ENCODE assay signal across 9 mouse cellular contexts in genomic region chr2:60441875-60442274, GRCm38 (mm10). TPM values are rescaled to one million over a fixed set of nuclear protein-coding genes. Genes with fewer than 3 reads are reported as not detected.
DNase-seq lines count a peak whose midpoint lies in the region; ATAC-seq lines count a peak whose summit lies in the region.
"Had no signal": no experiment of that assay in that cellular context is flagged by ENCODE, and none has a peak within 500 bp of the region (broad histone marks: within the 10 kb centered on the region; RNA-seq: fewer than 3 reads in every experiment).

No protein-coding gene starts in this region.

- H3K9me3 ChIP-seq in hindbrain, embryonic 16.5 days (ENCODE audit: control insufficient read depth, low read length), result no peaks in the 10 kb centered on the region
- H3K9me3 ChIP-seq in hindbrain, embryonic 13.5 days, result no peaks in the 10 kb centered on the region
- no peaks in the 10 kb centered on the region for H3K9me3 ChIP-seq in kidney, embryonic 15.5 days (replicated peaks)

- no peaks in the 10 kb centered on the region for H3K36me3 ChIP-seq in hindbrain, embryonic 16.5 days (ENCODE audit: control insufficient read depth, insufficient read depth, low read length)
- H3K36me3 ChIP-seq in hindbrain, embryonic 13.5 days, result no peaks in the 10 kb centered on the region
- no peaks in the 10 kb centered on the region for H3K36me3 ChIP-seq in kidney, embryonic 15.5 days

- no peaks in the 10 kb centered on the region for H3K27me3 ChIP-seq in hindbrain, embryonic 16.5 days (replicated peaks; ENCODE audit: control insufficient read depth, insufficient read depth, low read length)
- no peaks in the 10 kb centered on the region for H3K27me3 ChIP-seq in hindbrain, embryonic 13.5 days
- no peaks in the 10 kb centered on the region for H3K27me3 ChIP-seq in kidney, embryonic 15.5 days

- H3K4me3 ChIP-seq in hindbrain, embryonic 16.5 days (ENCODE audit: low read length), result no peak overlapping the region
- no peak overlapping the region for H3K4me3 ChIP-seq in hindbrain, embryonic 13.5 days
- H3K4me3 ChIP-seq in kidney, embryonic 15.5 days (replicated peaks), result no peak overlapping the region

- no peaks in the 10 kb centered on the region for H3K4me1 ChIP-seq in hindbrain, embryonic 16.5 days (ENCODE audit: control insufficient read depth, insufficient read depth, low read depth, low read length)
- 0 out of 2 replicates have a peak, but pooled peaks cover 3% of the 10 kb centered on the region for H3K4me1 ChIP-seq in hindbrain, embryonic 13.5 days (replicated peaks)
- H3K4me1 ChIP-seq in kidney, embryonic 15.5 days, result peaks cover 10% of the 10 kb centered on the region

- H3K27ac ChIP-seq in hindbrain, embryonic 16.5 days (ENCODE audit: low read depth, low read length), result no peak overlapping the region
- H3K27ac ChIP-seq in hindbrain, embryonic 13.5 days, result no peak overlapping the region
- no peak overlapping the region for H3K27ac ChIP-seq in kidney, embryonic 15.5 days

- no peak overlapping the region for H3K9ac ChIP-seq in hindbrain, embryonic 16.5 days (ENCODE audit: low read depth, low read length)
- no peak overlapping the region for H3K9ac ChIP-seq in hindbrain, embryonic 13.5 days
- H3K9ac ChIP-seq in kidney, embryonic 15.5 days, result no peak overlapping the region

- WGBS in hindbrain, embryonic 16.5 days, result 33% methylated on average over 3 of the region's 3 CpGs
- WGBS in hindbrain, embryonic 13.5 days, result 45% methylated on average over 3 of the region's 3 CpGs
- 38% methylated on average over 3 of the region's 3 CpGs for WGBS in kidney, embryonic 15.5 days

- DNase-seq in right cerebral cortex, adult 2 months (ENCODE audit: low spot score in 2 of 2), result peak; percentile 4 to 5
- no peak for DNase-seq in right cerebral cortex, postnatal 25 days
- DNase-seq in adipocyte (ENCODE audit: low spot score), result peak; percentile 32
- peak; percentile 14 for DNase-seq in retina, postnatal 7 days (ENCODE audit: low read depth, low spot score)
- no peak for DNase-seq in spleen, postnatal 10 days (ENCODE audit: low spot score in 2 of 2)
- DNase-seq: gastrocnemius, postnatal 36 days had no signal

- H3K4me2 ChIP-seq in hindbrain, embryonic 16.5 days (ENCODE audit: low read length), result no peak overlapping the region
- H3K4me2 ChIP-seq in hindbrain, embryonic 13.5 days, result no peak overlapping the region
- no peak overlapping the region for H3K4me2 ChIP-seq in kidney, embryonic 15.5 days

- ATAC-seq in hindbrain, embryonic 16.5 days, result peak; percentile 65
- no peak for ATAC-seq in hindbrain, embryonic 13.5 days (ENCODE audit: low FRiP score)
- no peak for ATAC-seq in kidney, embryonic 15.5 days (replicated peaks; ENCODE audit: low FRiP score)

RNA-seq across cellular contexts. Expression of gene Ly75, which starts 58.8 kb away (rescaled TPM):
- 1.6 and 1.9 TPM in 2 replicates for polyA plus RNA-seq in hindbrain, embryonic 16.5 days (2015; fragmentation: Nextera tagmentation; extraction: Ambion mirVana)
- 0.91 and 1.2 TPM in 2 replicates for polyA plus RNA-seq in hindbrain, embryonic 13.5 days (2015; fragmentation: Nextera tagmentation; extraction: Ambion mirVana)
- 2.8 and 3.5 TPM in 2 replicates for polyA plus RNA-seq in kidney, embryonic 15.5 days (2015; fragmentation: Nextera tagmentation; extraction: Ambion mirVana)

Comparison
In these comparisons a context has a peak if more than half of its experiments do, and no peak if none do; other contexts are left out.
1. DNase-seq: peak in right cerebral cortex, adult 2 months (2 of 2), adipocyte (single experiment) and retina, postnatal 7 days (single experiment); none in right cerebral cortex, postnatal 25 days (single experiment) and spleen, postnatal 10 days (0 of 2).